Mouse (Mus musculus) hindbrain, embryonic 16.5 days (tissue): ENCODE data around the gene Gabrr2. TPM values are rescaled to one million over a fixed set of nuclear protein-coding genes. Genes with fewer than 3 reads are reported as not detected.
"Not testable (repeated sequence)": the region's sequence is repeated elsewhere in the genome, so short reads cannot be mapped to it uniquely, and the experiment has no call there.

Experiments
- ATAC-seq: fragments of 200-750 bp; cut with Nextera tagmentation; 2 replicates; pipeline ENCODE4 v1.8.0; 2017; ENCODE audit warnings: moderate TSS enrichment, moderate library complexity
- H3K27ac ChIP-seq: fragments of 300-500 bp; sonication (generic); 2 replicates; pipeline ENCODE4 v1.5.1; 2014; ENCODE audit warnings: low read depth, mild to moderate bottlenecking, control low read depth, low read length, moderate library complexity
- H3K27me3 ChIP-seq: fragments of 300-500 bp; sonication (generic); replicated peaks from 2 replicates; pipeline ENCODE4 v1.6.1; 2014; ENCODE audit warnings: low read length; ENCODE audit not compliant: control insufficient read depth, insufficient read depth
- H3K36me3 ChIP-seq: fragments of 300-500 bp; sonication (generic); 2 replicates; pipeline ENCODE4 v1.6.1; 2014; ENCODE audit warnings: mild to moderate bottlenecking, low read length, moderate library complexity, mixed read lengths; ENCODE audit not compliant: control insufficient read depth, insufficient read depth
- H3K4me1 ChIP-seq: fragments of 300-500 bp; sonication (generic); 2 replicates; pipeline ENCODE4 v1.6.1; 2014; ENCODE audit warnings: low read depth, low read length; ENCODE audit not compliant: control insufficient read depth, insufficient read depth
- H3K4me2 ChIP-seq: fragments of 300-500 bp; sonication (generic); 2 replicates; pipeline ENCODE4 v1.6.1; 2014; ENCODE audit warnings: mild to moderate bottlenecking, low read length, control low read depth, moderate library complexity
- H3K4me3 ChIP-seq: fragments of 300-500 bp; sonication (generic); 2 replicates; pipeline ENCODE4 v1.5.1; 2014; ENCODE audit warnings: mild to moderate bottlenecking, low read length, control low read depth, moderate library complexity
- H3K9ac ChIP-seq: fragments of 300-500 bp; sonication (generic); 2 replicates; pipeline ENCODE4 v1.6.1; 2014; ENCODE audit warnings: low read depth, mild to moderate bottlenecking, control low read depth, low read length, moderate library complexity
- H3K9me3 ChIP-seq: fragments of 300-500 bp; sonication (generic); 2 replicates; pipeline ENCODE4 v1.6.1; 2014; ENCODE audit warnings: mild to moderate bottlenecking, low read length, moderate library complexity; ENCODE audit not compliant: control insufficient read depth
- WGBS: fragments of 180-500 bp; shearing (Covaris S2); extraction: QIAGEN DNeasy Blood & Tissue Kit; methylation state at CpG from one replicate; pipeline ENCODE4 v1.1.7; 2014; 5-methylcytosine and 5-hydroxymethylcytosine counted together
- polyA plus RNA-seq: library from polyadenylated mRNA; unstranded; fragments of >200 nt; fragmentation: Nextera tagmentation; extraction: Ambion mirVana; gene quantifications from 2 replicates; pipeline ENCODE4 v1.2.1, GENCODE M21; 2015

Gabrr2 gene
- polyA plus RNA-seq, 1 experiment from 2014 or later: 0.15 TPM

- H3K9me3 ChIP-seq: no peaks in the 10 kb centered on the region
- ATAC-seq: no peak
- H3K36me3 ChIP-seq: no peaks in the 10 kb centered on the region
- H3K27ac ChIP-seq: no peak overlapping the region
- no peak overlapping the region for H3K4me3 ChIP-seq
- WGBS: 90% methylated on average over 5 of the region's 5 CpGs
- H3K4me1 ChIP-seq: no peaks in the 10 kb centered on the region
- H3K4me2 ChIP-seq: no peak overlapping the region
- H3K9ac ChIP-seq: no peak overlapping the region
- no peaks in the 10 kb centered on the region for H3K27me3 ChIP-seq
Measured at GRCm38 (mm10) chr4:33075776-33076524, 13.2 kb downstream of the Gabrr2 start.

GRCm38 (mm10) chr4:33077161-33077560 is 14.4 kb downstream of the Gabrr2 start:
- no peak overlapping the region for H3K27ac ChIP-seq
- H3K27me3 ChIP-seq: no peaks in the 10 kb centered on the region
- no peak for ATAC-seq
- WGBS: 79% methylated on average over 11 of the region's 11 CpGs
- H3K36me3 ChIP-seq: no peaks in the 10 kb centered on the region
- H3K4me1 ChIP-seq: no peaks in the 10 kb centered on the region
- H3K9me3 ChIP-seq: no peaks in the 10 kb centered on the region
- H3K4me2 ChIP-seq: no peak overlapping the region
- H3K4me3 ChIP-seq: no peak overlapping the region
- no peak overlapping the region for H3K9ac ChIP-seq

DNA sequence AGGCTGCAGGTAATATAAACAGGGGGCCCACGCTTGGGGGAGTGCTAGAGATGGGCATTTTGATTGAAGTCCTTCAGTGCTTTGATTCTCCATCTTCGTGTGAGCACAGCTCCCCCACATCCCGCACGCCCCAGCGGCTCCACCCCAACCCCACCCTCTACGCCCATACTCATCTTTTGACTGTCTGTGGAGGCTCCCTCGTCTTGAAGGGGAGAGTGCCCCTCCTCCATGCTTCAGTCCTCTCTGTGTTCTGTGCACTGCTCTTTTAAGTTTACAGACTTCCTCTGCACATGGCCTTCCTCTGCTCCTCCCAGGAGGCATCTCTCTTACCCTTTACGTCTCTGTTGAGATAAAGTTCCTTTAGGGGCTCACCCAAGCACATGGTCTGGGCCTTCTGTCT is 14.9 kb downstream of the Gabrr2 start:
- no peak overlapping the region for H3K4me3 ChIP-seq
- H3K9me3 ChIP-seq: no peaks in the 10 kb centered on the region
- no peaks in the 10 kb centered on the region for H3K36me3 ChIP-seq
- no peaks in the 10 kb centered on the region for H3K27me3 ChIP-seq
- no peaks in the 10 kb centered on the region for H3K4me1 ChIP-seq
- 65% methylated on average over 8 of the region's 8 CpGs for WGBS
- no peak overlapping the region for H3K4me2 ChIP-seq
- H3K27ac ChIP-seq: no peak overlapping the region
- H3K9ac ChIP-seq: no peak overlapping the region
- ATAC-seq: no peak

- no peak for ATAC-seq
- Histone ChIP-seq H3K36me3 (no peaks in the 10 kb centered on the region), H3K4me2 (no peak overlapping the region), H3K27me3 (no peaks in the 10 kb centered on the region), H3K4me3 (no peak overlapping the region), H3K27ac (no peak overlapping the region), H3K9ac (no peak overlapping the region), H3K9me3 (no peaks in the 10 kb centered on the region), H3K4me1 (no peaks in the 10 kb centered on the region)
- WGBS: 96% methylated on average over 3 of the region's 3 CpGs
Measured at GRCm38 (mm10) chr4:33078492-33078891, 15.7 kb downstream of the Gabrr2 start.

DNA sequence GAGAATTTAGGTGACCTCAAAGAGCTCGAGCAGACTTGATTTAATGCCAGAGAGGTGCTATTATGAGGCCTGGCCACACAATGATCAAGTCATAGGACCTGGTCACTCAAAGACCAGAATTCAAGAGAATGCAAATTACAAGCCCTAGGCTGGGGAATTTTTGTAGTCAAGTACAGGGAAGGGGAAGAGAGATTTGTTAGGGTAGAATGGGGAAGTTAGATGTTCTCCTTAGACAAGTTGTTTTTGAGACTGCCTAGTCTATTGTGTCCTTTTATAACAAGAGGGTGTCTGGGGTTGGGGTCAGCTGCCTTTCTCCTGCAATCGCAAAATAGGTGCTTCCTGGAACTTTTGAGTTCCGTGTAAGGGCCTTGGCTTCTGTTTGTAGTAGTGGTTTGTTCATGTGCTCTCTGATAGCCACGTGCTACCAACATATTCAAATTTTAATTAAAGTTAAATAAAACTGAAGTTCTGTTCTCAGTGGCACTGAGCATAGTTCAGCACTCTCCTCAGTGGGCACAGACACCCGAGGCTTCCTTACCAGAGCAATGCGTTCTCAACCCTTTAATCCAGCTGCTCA is 36.4 kb downstream of the Gabrr2 start:
- WGBS: 85% methylated on average over 6 of the region's 6 CpGs
- Histone ChIP-seq H3K4me1 (no peaks in the 10 kb centered on the region), H3K4me2 (no peak overlapping the region), H3K27ac (no peak overlapping the region), H3K9me3 (no peaks in the 10 kb centered on the region), H3K9ac (no peak overlapping the region), H3K4me3 (no peak overlapping the region), H3K27me3 (no peaks in the 10 kb centered on the region), H3K36me3 (no peaks in the 10 kb centered on the region)
- ATAC-seq: no peak

GRCm38 (mm10) chr4:33109720-33110458 is 47.1 kb downstream of the Gabrr2 start:
- ATAC-seq: no peak

GRCm38 (mm10) chr4:33110845-33111244 is 48.0 kb downstream of the Gabrr2 start:
- 85% methylated on average over 7 of the region's 7 CpGs for WGBS
- no peaks in the 10 kb centered on the region for H3K27me3 ChIP-seq
- no peaks in the 10 kb centered on the region for H3K4me1 ChIP-seq
- no peak for ATAC-seq
- H3K36me3 ChIP-seq: no peaks in the 10 kb centered on the region
- no peak overlapping the region for H3K4me3 ChIP-seq
- no peak overlapping the region for H3K9ac ChIP-seq
- H3K27ac ChIP-seq: no peak overlapping the region
- peaks cover 4% of the 10 kb centered on the region for H3K9me3 ChIP-seq
- H3K4me2 ChIP-seq: no peak overlapping the region

More at GRCm38 (mm10) chr4:33109720-33110458, 47.1 kb downstream of the Gabrr2 start:
- no peaks in the 10 kb centered on the region for H3K27me3 ChIP-seq
- no peak overlapping the region for H3K27ac ChIP-seq
- H3K9ac ChIP-seq: no peak overlapping the region
- no peaks in the 10 kb centered on the region for H3K36me3 ChIP-seq
- H3K4me2 ChIP-seq: no peak overlapping the region
- no peaks in the 10 kb centered on the region for H3K9me3 ChIP-seq
- H3K4me3 ChIP-seq: no peak overlapping the region
- no peaks in the 10 kb centered on the region for H3K4me1 ChIP-seq
- WGBS: 89% methylated on average over 14 of the region's 14 CpGs

- no peak overlapping the region for H3K4me3 ChIP-seq
- peaks cover 4% of the 10 kb centered on the region for H3K9me3 ChIP-seq
- no peaks in the 10 kb centered on the region for H3K4me1 ChIP-seq
- no peak overlapping the region for H3K27ac ChIP-seq
- no peak overlapping the region for H3K4me2 ChIP-seq
- H3K9ac ChIP-seq: no peak overlapping the region
- no peak for ATAC-seq
- H3K27me3 ChIP-seq: no peaks in the 10 kb centered on the region
- no peaks in the 10 kb centered on the region for H3K36me3 ChIP-seq
- WGBS: 89% methylated on average over 9 of the region's 9 CpGs
Measured at GRCm38 (mm10) chr4:33111358-33111757, 48.6 kb downstream of the Gabrr2 start.

DNA sequence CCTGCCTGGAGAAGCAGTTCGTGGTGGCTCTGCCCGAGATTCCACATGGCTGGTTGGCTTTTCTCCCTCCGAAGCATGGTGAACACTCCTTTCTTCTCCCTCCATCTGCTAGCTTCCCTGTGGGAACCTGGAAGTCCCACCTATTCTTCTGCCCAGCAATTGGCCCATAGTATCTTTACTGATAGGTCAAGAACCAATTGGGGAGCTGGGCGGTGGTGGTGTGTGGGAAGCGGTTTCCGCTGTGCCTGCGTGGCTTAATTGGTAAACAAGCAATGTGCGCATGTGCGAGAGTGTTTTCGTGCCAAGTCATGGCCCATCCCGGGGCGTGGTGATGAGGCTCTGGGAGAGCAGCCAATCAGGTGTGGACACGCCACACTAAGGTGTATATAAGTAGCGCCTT is 50.1 kb downstream of the Gabrr2 start:
- not testable (repeated sequence) for ATAC-seq, H3K4me2 ChIP-seq, H3K27ac ChIP-seq, H3K27me3 ChIP-seq, H3K9ac ChIP-seq, H3K36me3 ChIP-seq, H3K9me3 ChIP-seq, H3K4me3 ChIP-seq, H3K4me1 ChIP-seq
- WGBS: 97% methylated on average over 10 of the region's 14 CpGs
